Mouse (Mus musculus) small intestine, adult 2 months (tissue): ENCODE measurements around the gene Rassf1. TPM values are rescaled to one million over a fixed set of nuclear protein-coding genes. Genes with fewer than 3 reads are reported as not detected.

Experiments used
- H3K27ac ChIP-seq: fragments of 200-500 bp; 2 replicates; pipeline ENCODE4 v1.5.1; 2012; ENCODE audit warnings: low read depth, low read length, control low read depth, inconsistent platforms; ENCODE audit not compliant: insufficient read depth
- H3K27me3 ChIP-seq: fragments of 200-500 bp; 2 replicates; pipeline ENCODE4 v1.6.1; 2012; ENCODE audit warnings: mild to moderate bottlenecking, moderate library complexity, low read length, inconsistent platforms; ENCODE audit not compliant: control insufficient read depth, insufficient read depth
- H3K36me3 ChIP-seq: fragments of 200-500 bp; 2 replicates; pipeline ENCODE4 v1.6.1; 2012; ENCODE audit warnings: mild to moderate bottlenecking, low read length, control low read depth, inconsistent platforms; ENCODE audit not compliant: control insufficient read depth, insufficient read depth
- H3K4me1 ChIP-seq: fragments of 200-500 bp; 2 replicates; pipeline ENCODE4 v1.6.1; 2012; ENCODE audit warnings: low read length, inconsistent platforms, mixed read lengths; ENCODE audit not compliant: control insufficient read depth, insufficient read depth, insufficient read length
- H3K4me3 ChIP-seq: fragments of 200-500 bp; 2 replicates; pipeline ENCODE4 v1.5.1; 2012; ENCODE audit warnings: low read depth, mild to moderate bottlenecking, control low read depth, inconsistent platforms, low read length, moderate library complexity
- CTCF ChIP-seq: fragments of 200-500 bp; IDR thresholded peaks from 2 replicates; pipeline ENCODE4 v1.5.1; 2012; ENCODE audit warnings: low read depth, mild to moderate bottlenecking, control low read depth, inconsistent platforms, low read length, moderate library complexity, mixed read lengths; ENCODE audit not compliant: insufficient replicate concordance, insufficient read length; ENCODE audit errors: extremely low read depth
- POLR2A ChIP-seq: fragments of 200-500 bp; IDR thresholded peaks from 2 replicates; pipeline ENCODE4 v1.6.1; 2012; ENCODE audit warnings: low read depth, mild to moderate bottlenecking, control low read depth, inconsistent platforms, low read length, moderate library complexity
- WGBS: fragments of 180-500 bp; shearing (Covaris S2); methylation state at CpG from one replicate; pipeline ENCODE4 v1.1.7; 2018; 5-methylcytosine and 5-hydroxymethylcytosine counted together
- polyA plus RNA-seq: library from polyadenylated mRNA; depleted of rRNA; stranded (reverse); fragments of >200 nt; gene quantifications from 2 replicates; pipeline ENCODE4 v1.2.3, GENCODE M21; 2012

Gene Rassf1
- polyA plus RNA-seq, 1 experiment = 33.2 TPM

GRCm38 (mm10) chr9:107541474-107542351 is 9.6 kb upstream of the Rassf1 start, which contains the start of the genes Cyb561d2 and Nprl2:
Gene Cyb561d2 (minus strand): TSS chr9:107542193.
Gene Nprl2 (plus strand): TSS chr9:107542226.
- under 1% methylated on average over 46 of the region's 46 CpGs for WGBS
- peaks cover 8% of the 10 kb centered on the region for H3K4me1 ChIP-seq

GRCm38 (mm10) chr9:107542352-107542686 is 9.0 kb upstream of the Rassf1 start:
- under 1% methylated on average over 11 of the region's 11 CpGs for WGBS
- Histone ChIP-seq H3K36me3 (peaks cover 31% of the 10 kb centered on the region), H3K27ac (no peak overlapping the region), H3K4me3 (peak overlapping the region; percentile 76), H3K27me3 (no peaks in the 10 kb centered on the region), H3K4me1 (peaks cover 12% of the 10 kb centered on the region)
- TF ChIP-seq POLR2A (no peak), CTCF (no peak)

More at GRCm38 (mm10) chr9:107541474-107542351, 9.6 kb upstream of the Rassf1 start, which contains the start of the genes Cyb561d2 and Nprl2:
- Histone ChIP-seq H3K4me3 (peak within 1 kb of the TSS; percentile 76), H3K27ac (peak within 1 kb of the TSS; percentile 41), H3K27me3 (no peaks in the 10 kb centered on the region), H3K36me3 (peaks cover 31% of the 10 kb centered on the region)
- TF ChIP-seq POLR2A (0 out of 2 replicates have a peak, but pooled peaks have one; percentile 10), CTCF (no peak)

GRCm38 (mm10) chr9:107542721-107543120 is 8.6 kb upstream of the Rassf1 start:
- 45% methylated on average over 8 of the region's 8 CpGs for WGBS
- no peak overlapping the region for H3K4me3 ChIP-seq
- no peak overlapping the region for H3K27ac ChIP-seq
- no peaks in the 10 kb centered on the region for H3K27me3 ChIP-seq
- TF ChIP-seq POLR2A (no peak), CTCF (no peak)
- H3K4me1 ChIP-seq = peaks cover 15% of the 10 kb centered on the region
- H3K36me3 ChIP-seq = peaks cover 29% of the 10 kb centered on the region

- H3K27ac ChIP-seq = no peak overlapping the region
- TF ChIP-seq POLR2A = no peak
- no peak for TF ChIP-seq CTCF
- peaks cover 23% of the 10 kb centered on the region for H3K36me3 ChIP-seq
- WGBS = 85% methylated on average over 11 of the region's 11 CpGs
- H3K4me1 ChIP-seq = peaks cover 15% of the 10 kb centered on the region
- H3K27me3 ChIP-seq = no peaks in the 10 kb centered on the region
- H3K4me3 ChIP-seq = no peak overlapping the region
Measured at GRCm38 (mm10) chr9:107543299-107543698, 8.1 kb upstream of the Rassf1 start.

GRCm38 (mm10) chr9:107544196-107544700 is 7.1 kb upstream of the Rassf1 start:
- Histone ChIP-seq H3K4me1 (peaks cover 15% of the 10 kb centered on the region), H3K36me3 (peaks cover 15% of the 10 kb centered on the region), H3K4me3 (no peak overlapping the region), H3K27ac (no peak overlapping the region), H3K27me3 (no peaks in the 10 kb centered on the region)
- 97% methylated on average over 17 of the region's 17 CpGs for WGBS
- TF ChIP-seq CTCF = no peak
- no peak for TF ChIP-seq POLR2A

- Histone ChIP-seq H3K36me3 (peaks cover 10% of the 10 kb centered on the region; the same call in 1 of the 2 replicates), H3K27ac (no peak overlapping the region), H3K27me3 (no peaks in the 10 kb centered on the region), H3K4me1 (peaks cover 15% of the 10 kb centered on the region), H3K4me3 (no peak overlapping the region)
- 90% methylated on average over 12 of the region's 12 CpGs for WGBS
- TF ChIP-seq CTCF (no peak), POLR2A (no peak)
Measured at GRCm38 (mm10) chr9:107544729-107545128, 6.6 kb upstream of the Rassf1 start.

- TF ChIP-seq CTCF (no peak), POLR2A (no peak)
- Histone ChIP-seq H3K27me3 (no peaks in the 10 kb centered on the region), H3K36me3 (peaks cover 8% of the 10 kb centered on the region; the same call in 1 of the 2 replicates), H3K27ac (no peak overlapping the region), H3K4me1 (peaks cover 15% of the 10 kb centered on the region), H3K4me3 (no peak overlapping the region)
- 89% methylated on average over 10 of the region's 10 CpGs for WGBS
Measured at GRCm38 (mm10) chr9:107545199-107545598, 6.2 kb upstream of the Rassf1 start.
